Mouse (Mus musculus) kidney, postnatal 36 days (tissue): Measurements from ENCODE around the gene Sigmar1.
A peak's percentile ranks its signal among the peaks of the same experiment; 100 is the strongest.
"Not testable (repeated sequence)": the region's sequence is repeated elsewhere in the genome, so short reads cannot be mapped to it uniquely, and the experiment has no call there.

Source experiments
- DNase-seq, 2 experiments: peaks; one replicate each; pipeline ENCODE4 v3.0.0; 2021 to 2022; ENCODE audit warnings: mixed read lengths in 2 of 2

Sigmar1 gene

GRCm38 (mm10) chr4:41755338-41756305 lies at the start of gene Sigmar1:
TSS of gene Sigmar1 (minus strand) at chr4:41756157.
- peak; percentile 89 to 93 for DNase-seq

- DNase-seq: not testable (repeated sequence)
Observed at GRCm38 (mm10) chr4:41783197-41783596, 27.2 kb upstream of the Sigmar1 start.

GRCm38 (mm10) chr4:41782711-41783110 lies 26.8 kb upstream of the Sigmar1 start:
- not testable (repeated sequence) for DNase-seq

- DNase-seq: not testable (repeated sequence)
Observed at GRCm38 (mm10) chr4:41781748-41782485, 26.0 kb upstream of the Sigmar1 start.

- not testable (repeated sequence) for DNase-seq
Observed at GRCm38 (mm10) chr4:41781271-41781670, 25.3 kb upstream of the Sigmar1 start.

- not testable (repeated sequence) for DNase-seq
Observed at GRCm38 (mm10) chr4:41775840-41776239, 19.9 kb upstream of the Sigmar1 start.

- not testable (repeated sequence) for DNase-seq
Observed at GRCm38 (mm10) chr4:41774506-41774905, 18.5 kb upstream of the Sigmar1 start.

- peak; percentile 92 to 93 for DNase-seq
Observed at GRCm38 (mm10) chr4:41774002-41774401, 18.0 kb upstream of the Sigmar1 start, which contains the start of gene Ccl27a. TSS of gene Ccl27a (minus strand) at chr4:41774247.

- peak; percentile 86 to 87 for DNase-seq
Observed at GRCm38 (mm10) chr4:41773502-41773901, 17.5 kb upstream of the Sigmar1 start.

GRCm38 (mm10) chr4:41772946-41773345 lies 17.0 kb upstream of the Sigmar1 start:
- not testable (repeated sequence) for DNase-seq

GRCm38 (mm10) chr4:41767301-41767700 lies 11.3 kb upstream of the Sigmar1 start:
- not testable (repeated sequence) for DNase-seq

- DNase-seq: not testable (repeated sequence)
Observed at GRCm38 (mm10) chr4:41763176-41763575, 7.2 kb upstream of the Sigmar1 start.

- DNase-seq: peak in 1 of 2 experiments; percentile 63
Observed at GRCm38 (mm10) chr4:41762688-41763114, 6.7 kb upstream of the Sigmar1 start.

- DNase-seq: no peak
Observed at GRCm38 (mm10) chr4:41762099-41762687, 6.2 kb upstream of the Sigmar1 start.

- DNase-seq: no peak
Observed at GRCm38 (mm10) chr4:41761680-41762079, 5.7 kb upstream of the Sigmar1 start.

- DNase-seq: no peak
Observed at GRCm38 (mm10) chr4:41760911-41761310, 5.0 kb upstream of the Sigmar1 start.

- peak; percentile 96 to 98 for DNase-seq
Observed at GRCm38 (mm10) chr4:41760288-41760721, 4.3 kb upstream of the Sigmar1 start.

- DNase-seq: peak in 1 of 2 experiments; percentile 45
Observed at GRCm38 (mm10) chr4:41759656-41760287, 3.8 kb upstream of the Sigmar1 start.

GRCm38 (mm10) chr4:41759206-41759605 lies 3.2 kb upstream of the Sigmar1 start:
- DNase-seq: peak; percentile 88 to 91

GRCm38 (mm10) chr4:41758701-41759100 lies 2.7 kb upstream of the Sigmar1 start:
- DNase-seq: no peak

GRCm38 (mm10) chr4:41758021-41758420 lies 2.1 kb upstream of the Sigmar1 start:
- DNase-seq: peak; percentile 63 to 69

GRCm38 (mm10) chr4:41757321-41757720 lies 1.4 kb upstream of the Sigmar1 start:
- peak; percentile 60 to 66 for DNase-seq
